Mouse (Mus musculus) retina, postnatal 7 days (tissue): ENCODE results near the gene Oxsr1.
"Not testable (repeated sequence)": the region's sequence is repeated elsewhere in the genome, so short reads cannot be mapped to it uniquely, and the experiment has no call there.

Source experiments
- DNase-seq: peaks from one replicate; pipeline ENCODE4 v3.0.0-alpha.2; 2012; ENCODE audit warnings: low read depth, low spot score

The Oxsr1 gene

GRCm38 (mm10) chr9:119322289-119323259 lies at the start of gene Oxsr1:
Gene Oxsr1 (minus strand): TSS chr9:119322427.
- DNase-seq, result peak; percentile 99

- DNase-seq, result no peak
Measured at GRCm38 (mm10) chr9:119371251-119371650, 49.0 kb upstream of the Oxsr1 start.

- DNase-seq, result not testable (repeated sequence)
Measured at GRCm38 (mm10) chr9:119370770-119371169, 48.5 kb upstream of the Oxsr1 start.

DNA sequence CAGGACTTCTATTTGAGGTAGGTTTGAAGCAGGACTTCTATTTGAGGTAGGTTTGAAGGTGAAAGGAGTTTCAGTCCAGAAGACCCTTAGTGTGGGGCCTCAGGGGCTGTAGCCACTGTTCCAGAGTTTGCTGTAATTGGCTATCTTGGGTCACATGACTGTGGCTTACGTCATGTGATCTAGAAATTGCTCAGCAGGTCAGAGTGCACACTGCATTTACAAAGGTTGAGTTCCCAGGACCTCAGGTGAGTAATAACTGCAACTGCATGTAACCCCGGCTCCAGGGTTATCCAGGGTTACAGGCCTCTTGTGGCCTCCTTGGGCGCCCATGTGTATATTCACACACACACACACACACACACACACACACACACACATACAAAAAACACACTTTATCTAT lies 46.1 kb upstream of the Oxsr1 start:
- DNase-seq, result no peak

- DNase-seq, result no peak
Measured at GRCm38 (mm10) chr9:119365284-119365683, 43.1 kb upstream of the Oxsr1 start, which contains the start of gene Slc22a14. Gene Slc22a14 (minus strand): TSS chr9:119365553.

DNA sequence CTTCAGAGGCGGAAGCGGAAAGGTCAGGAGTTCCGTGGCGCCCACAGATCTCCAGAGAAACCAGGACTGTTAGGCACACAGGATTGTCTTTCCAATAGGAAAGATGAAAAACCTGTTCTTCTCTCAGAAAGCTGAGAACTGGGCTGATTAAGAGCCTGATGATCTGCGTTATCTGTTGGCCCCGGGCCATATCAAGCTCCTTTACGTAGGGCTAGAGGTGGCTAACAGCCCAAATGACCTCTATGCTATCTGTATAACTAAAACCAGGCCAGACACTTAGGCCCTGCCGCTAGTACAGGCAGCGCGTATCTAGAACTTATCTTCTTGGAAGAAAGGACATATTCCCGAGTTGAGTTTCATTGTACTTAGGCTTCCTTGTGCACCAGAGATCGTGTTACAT lies 41.0 kb upstream of the Oxsr1 start:
- no peak for DNase-seq

DNA sequence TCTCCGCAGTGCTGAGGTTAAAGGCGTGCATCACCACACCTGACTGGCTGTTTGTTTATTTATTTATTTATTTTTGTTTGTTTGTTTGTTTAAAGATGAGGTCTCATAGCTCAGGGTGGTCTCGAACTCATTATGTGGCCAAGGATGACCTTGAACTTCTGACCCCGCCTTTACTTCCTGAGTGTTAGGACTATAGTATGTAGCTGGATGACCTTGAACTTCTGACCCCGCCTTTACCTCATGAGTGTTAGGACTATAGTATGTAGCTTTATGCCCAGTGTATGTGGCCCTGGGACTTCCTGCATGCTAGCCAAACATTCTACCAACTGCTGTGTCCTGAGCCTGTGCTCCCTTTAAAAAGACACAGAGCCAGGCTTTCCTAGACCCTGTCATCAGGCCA lies 39.2 kb upstream of the Oxsr1 start:
- no peak for DNase-seq

DNA sequence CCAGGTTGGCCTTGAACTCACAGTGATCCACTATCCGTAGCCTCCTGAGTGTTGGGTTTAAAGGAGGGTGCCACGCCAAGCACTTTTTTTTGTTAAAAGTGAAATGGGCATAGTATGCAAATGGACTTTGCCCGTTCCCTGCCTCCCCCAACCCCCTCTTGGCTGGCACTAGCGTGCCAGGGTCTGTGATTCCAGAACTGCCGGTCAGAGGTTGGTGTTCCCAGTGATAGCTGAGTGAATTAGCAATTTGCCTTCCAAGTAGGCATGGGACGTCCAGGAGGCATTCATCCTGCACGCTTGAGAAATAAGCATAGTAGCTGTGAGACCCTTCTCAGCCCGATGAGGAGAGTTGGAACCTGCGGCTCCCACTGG lies 35.8 kb upstream of the Oxsr1 start:
- no peak for DNase-seq

GRCm38 (mm10) chr9:119357331-119358057 lies 35.3 kb upstream of the Oxsr1 start, which contains the start of gene Xylb:
Gene Xylb (plus strand): TSS chr9:119357381.
- peak; percentile 82 for DNase-seq

- no peak for DNase-seq
Measured at GRCm38 (mm10) chr9:119355943-119356342, 33.7 kb upstream of the Oxsr1 start.

DNA sequence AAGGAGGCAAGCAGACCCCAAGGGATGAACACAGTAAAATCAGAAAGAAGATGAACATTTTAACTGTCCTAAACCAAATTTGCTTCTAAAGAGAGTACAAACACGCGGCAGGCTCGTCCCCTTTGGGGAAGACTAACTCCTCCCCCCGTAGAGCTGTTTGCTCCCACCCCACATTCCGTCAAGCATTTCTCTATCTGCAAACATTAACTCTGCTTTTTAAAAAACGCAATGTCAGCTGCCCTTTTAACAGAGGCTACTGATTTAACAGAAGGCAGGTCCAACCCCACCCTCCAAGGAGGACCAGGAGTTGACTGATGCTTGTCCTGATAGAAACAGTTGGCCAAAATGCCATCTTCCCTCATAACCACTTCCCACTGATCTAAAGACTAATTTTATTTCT lies 31.7 kb upstream of the Oxsr1 start:
- DNase-seq, result no peak

DNA sequence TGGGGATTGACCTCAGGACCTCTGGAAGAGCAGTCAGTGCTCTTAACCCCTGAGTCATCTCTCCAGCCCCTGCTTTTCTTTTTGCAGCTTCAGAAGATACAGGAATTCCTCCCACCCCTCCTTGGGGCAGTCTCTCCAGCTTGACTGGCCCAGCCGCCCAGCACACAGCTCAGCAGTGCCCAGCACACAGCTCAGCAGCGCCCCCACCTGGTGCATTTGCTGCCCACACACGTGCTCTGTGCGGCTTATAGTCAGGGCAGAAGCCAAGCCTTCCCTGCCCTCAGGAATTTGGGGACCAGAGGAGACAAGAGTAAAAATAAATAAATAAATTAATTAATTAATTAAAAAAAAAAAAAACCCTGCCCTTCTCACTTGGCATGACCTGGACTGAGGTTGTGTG lies 29.8 kb upstream of the Oxsr1 start:
- DNase-seq, result no peak

DNA sequence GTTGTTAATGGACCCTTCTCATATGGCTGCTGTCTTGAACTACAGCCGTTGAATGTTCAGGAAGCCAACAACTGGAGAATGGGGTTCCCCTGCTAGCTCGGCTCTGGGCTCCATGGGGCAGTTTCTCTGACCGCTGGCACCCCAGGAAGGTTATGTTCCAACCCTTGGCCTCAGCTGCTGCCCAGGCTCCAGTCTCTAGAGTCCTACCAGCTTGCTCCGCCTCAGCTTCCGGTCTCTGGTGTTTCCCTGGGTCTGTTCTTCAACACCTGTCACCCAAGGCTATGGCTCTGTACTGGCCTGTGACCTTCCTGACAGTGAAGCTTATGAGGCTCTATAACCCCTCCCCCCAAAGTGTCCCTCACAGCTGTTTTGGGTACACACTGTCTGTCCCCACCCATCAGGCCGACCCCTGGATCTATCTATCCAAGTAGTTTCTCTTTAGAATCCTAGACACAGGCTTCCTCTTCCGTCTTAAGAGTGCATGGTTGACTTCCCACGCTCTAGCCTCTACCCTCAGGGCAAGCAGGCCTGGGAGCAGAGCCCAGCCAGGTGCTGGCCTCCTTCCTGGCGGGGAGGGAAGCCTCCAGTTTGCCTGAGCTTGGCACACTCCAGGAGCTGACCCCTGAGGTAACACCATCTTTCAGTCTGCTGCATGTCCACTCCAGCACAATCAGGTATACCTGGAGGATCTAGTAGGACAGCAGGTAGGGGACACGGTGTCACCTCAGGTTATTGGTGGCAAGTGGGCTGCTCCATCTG lies 28.9 kb upstream of the Oxsr1 start:
- no peak for DNase-seq

DNA sequence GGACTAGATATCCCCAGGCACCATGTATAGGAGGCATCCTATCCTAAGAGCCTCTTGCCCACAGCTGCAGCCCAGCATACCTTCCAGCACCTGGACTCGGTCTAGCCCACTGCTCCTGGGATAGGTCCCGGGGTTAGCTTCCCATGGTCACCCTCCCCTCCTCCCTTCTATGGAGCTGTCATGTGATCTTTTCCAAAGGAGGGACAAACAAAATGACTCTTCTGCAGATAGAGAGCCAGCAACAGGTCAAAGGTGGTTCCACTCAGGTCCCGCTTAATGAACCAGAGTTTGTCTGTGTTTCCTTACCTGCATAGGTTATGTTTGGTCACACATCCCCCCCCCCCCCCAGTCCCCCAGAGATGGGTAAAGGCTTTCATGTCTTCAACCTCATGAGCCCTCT lies 28.3 kb upstream of the Oxsr1 start:
- no peak for DNase-seq

GRCm38 (mm10) chr9:119346376-119346775 lies 24.1 kb upstream of the Oxsr1 start:
- no peak for DNase-seq

- no peak for DNase-seq
Measured at GRCm38 (mm10) chr9:119342728-119343127, 20.5 kb upstream of the Oxsr1 start.

DNA sequence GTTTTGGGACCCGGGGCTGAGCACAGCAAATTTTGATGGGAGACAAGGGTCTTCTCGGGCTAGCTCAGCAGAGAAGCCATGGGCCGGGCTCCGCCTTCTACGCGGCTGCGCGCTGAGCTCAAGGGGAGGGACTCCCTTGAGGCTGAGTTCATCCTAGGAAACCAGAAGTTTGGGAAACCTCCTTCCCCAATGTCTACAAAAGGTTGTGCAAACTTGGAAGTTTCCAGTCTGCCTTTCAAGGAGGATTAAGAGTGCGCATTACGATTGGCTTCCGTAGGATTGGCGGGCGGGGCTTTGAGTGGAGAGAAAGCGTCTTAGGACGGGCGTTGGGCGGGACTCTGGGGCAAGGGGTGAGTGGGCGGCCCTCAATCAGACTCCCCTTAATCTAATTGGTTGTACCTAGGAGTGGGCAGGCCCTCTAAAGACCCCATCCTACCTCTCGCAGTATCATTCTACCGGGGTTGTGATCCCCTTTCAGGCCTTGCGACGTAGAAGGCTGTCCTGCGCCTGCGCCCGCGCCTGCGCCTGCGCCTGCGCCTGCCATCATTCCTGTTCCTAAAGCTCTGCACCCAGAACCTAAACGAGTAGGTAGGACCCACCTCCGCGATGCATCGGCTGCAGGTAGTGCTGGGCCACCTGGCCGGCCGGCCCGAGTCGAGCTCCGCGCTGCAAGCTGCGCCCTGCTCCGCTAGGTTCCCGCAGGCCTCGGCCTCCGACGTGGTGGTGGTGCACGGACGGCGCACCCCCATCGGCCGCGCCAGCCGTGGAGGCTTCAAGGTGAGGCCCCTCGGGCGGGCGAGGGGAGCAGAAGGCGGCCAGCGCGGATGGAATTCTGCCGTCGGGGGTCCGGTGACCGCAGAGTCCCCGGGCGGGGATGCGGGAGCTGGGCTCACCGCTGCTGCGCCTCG lies 18.9 kb upstream of the Oxsr1 start, which contains the start of gene Myd88:
Myd88 (minus strand) TSS at position 503 of the 908 bp plus-strand sequence.
- DNase-seq, result peak; percentile 85

- DNase-seq, result no peak
Measured at GRCm38 (mm10) chr9:119340212-119340580, 18.0 kb upstream of the Oxsr1 start.

GRCm38 (mm10) chr9:119339558-119340211 lies 17.5 kb upstream of the Oxsr1 start, which contains the start of gene Acaa1a:
Gene Acaa1a (plus strand): TSS chr9:119339676.
- DNase-seq, result no peak

- DNase-seq, result no peak
Measured at GRCm38 (mm10) chr9:119339106-119339505, 16.9 kb upstream of the Oxsr1 start.
